Mouse (Mus musculus) embryo, embryonic 11.5 days (tissue): ENCODE data around the gene 1110008L16Rik.
"Not testable (repeated sequence)": the region's sequence is repeated elsewhere in the genome, so short reads cannot be mapped to it uniquely, and the experiment has no call there.

Experiments
- DNase-seq: peaks from one replicate; pipeline ENCODE4 v3.0.0-alpha.2; 2012; ENCODE audit warnings: low read depth, low spot score

Gene 1110008L16Rik

DNA sequence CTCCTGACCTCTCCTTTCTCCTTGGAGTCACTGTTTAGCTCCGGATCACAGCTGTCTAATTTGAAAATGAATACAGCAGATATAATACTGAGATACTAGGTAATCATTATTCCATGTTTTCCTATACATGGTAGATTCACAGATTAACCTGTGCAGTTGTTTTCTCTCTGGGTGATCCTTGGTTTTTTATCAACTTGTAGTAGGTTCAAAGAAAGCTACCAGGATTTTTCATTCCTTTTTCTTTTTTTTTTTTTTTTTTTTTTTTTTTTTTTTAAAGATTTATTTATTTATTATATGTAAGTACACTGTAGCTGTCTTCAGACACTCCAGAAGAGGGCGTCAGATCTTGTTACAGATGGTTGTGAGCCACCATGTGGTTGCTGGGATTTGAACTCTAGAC lies 39.1 kb downstream of the 1110008L16Rik start:
- DNase-seq = not testable (repeated sequence)

DNA sequence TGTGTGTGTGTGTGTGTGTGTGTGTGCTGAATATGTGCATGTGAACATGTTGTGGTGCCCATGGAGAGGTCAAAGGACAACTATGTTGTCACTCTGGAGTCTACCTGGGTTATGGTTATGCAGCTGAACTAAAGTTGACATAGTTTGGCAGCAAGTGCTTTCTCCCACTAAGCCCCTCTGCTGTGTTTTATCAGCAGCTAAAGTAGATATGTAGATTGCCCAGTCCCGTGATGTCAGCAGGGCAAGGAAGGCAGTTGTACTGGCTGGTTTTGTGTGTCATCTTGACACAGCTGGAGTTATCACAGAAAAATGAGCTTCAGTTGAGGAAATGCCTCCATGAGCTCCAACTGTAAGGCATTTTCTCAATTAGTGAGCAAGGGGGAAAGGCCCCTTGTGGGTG lies 43.7 kb downstream of the 1110008L16Rik start:
- DNase-seq = not testable (repeated sequence)

DNA sequence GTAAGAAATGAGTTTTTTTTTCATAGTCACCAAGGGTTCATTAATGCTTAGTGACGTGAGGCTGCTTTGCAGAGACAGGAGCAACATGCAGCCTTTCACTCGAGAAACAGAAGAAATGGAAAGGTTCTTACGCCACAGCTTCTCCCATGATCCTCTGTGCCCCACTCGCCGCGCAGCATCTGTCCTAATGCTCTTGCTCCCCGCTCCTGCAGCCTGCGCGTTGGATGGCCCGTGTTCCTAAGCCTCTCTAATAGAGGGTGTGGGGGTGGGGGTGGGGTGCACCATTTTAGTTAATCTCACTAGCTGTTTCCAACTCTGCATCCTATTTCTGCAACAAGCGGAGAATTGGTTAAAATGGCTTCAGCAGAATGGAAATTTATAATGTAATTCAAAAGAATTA lies 44.6 kb downstream of the 1110008L16Rik start:
- no peak for DNase-seq

- DNase-seq = no peak
Measured at GRCm38 (mm10) chr12:55344583-55344982, 45.2 kb downstream of the 1110008L16Rik start.

DNA sequence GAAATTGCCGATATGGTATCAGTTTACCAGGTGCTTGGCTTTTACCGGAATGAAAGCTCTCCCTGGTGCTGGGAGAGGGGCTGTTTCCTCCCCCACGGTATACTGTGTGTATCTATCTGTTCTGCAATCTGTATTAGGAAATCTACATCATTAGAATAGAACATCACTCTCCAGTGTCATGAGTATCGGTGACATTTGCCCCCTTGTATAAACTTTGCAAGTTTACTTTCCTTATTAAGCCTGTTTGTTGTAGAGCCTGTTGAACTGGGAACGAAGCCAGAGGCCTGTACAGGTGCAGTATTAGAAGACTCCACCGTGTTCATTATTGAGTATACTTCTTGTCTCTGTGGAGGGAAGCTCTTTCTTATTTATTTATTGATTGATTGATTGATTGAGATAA lies 54.0 kb downstream of the 1110008L16Rik start:
- DNase-seq = no peak

GRCm38 (mm10) chr12:55354904-55355303 lies 55.5 kb downstream of the 1110008L16Rik start:
- DNase-seq = peak; percentile 17

DNA sequence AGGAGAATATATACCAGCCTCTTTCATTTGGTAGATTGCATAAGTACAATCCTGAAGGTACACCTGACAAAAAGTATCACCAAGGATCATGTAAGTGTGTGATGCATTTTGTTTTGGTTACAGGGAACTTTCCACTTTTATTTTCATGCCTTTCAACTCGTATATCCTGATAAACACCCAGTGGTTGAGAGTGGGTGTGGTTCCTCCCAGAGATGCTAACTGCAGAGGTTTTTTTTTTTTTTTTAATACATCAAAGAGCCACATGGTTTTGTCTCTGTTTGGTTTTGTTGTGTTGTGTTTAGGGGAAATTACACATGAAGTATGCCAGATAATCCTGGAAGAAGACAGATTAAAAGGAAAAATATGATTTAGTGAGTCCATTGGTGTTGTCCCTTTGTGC lies 57.9 kb downstream of the 1110008L16Rik start:
- DNase-seq = no peak

DNA sequence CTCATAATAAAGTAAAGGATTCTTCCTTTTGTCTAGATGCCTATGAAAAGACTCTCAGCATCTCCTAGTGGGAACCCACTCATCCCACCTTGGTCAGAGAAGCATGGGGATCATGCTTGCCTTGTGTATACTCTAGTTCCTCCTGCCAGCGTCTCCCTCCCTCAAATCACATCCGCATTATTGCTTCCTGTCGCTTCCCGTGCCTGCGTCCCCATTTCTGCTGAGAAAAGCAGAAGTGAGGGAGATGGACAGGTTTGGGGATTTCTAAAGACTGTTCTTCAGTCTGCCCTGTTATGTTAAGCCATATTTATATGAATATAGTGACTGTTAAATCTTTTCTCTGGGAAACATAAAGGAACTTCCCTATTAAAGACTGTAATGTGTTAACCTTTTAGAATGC lies 61.6 kb downstream of the 1110008L16Rik start:
- no peak for DNase-seq

GRCm38 (mm10) chr12:55365083-55365482 lies 65.7 kb downstream of the 1110008L16Rik start:
- no peak for DNase-seq

GRCm38 (mm10) chr12:55372424-55373055 lies 73.2 kb downstream of the 1110008L16Rik start:
- DNase-seq = no peak

- no peak for DNase-seq
Measured at GRCm38 (mm10) chr12:55376956-55377609, 77.7 kb downstream of the 1110008L16Rik start.

DNA sequence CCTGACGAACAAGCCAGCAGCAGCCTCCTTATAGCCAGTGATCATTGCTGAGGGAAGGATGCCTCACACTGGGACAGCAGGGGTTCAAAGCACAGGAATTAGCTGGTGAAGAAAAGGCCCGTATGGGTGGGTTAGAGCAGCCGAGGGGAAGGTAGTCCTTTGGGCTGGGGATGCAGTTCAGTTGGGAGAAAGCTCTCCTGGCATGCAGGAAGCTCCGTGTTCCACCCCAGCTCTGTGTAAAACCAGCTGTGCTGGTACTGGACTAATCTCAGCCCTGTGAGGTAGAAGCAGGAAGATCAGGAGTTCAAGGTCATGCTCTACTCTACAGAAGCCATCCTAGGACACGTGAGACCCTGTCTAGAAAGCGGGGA lies 78.2 kb downstream of the 1110008L16Rik start:
- no peak for DNase-seq

DNA sequence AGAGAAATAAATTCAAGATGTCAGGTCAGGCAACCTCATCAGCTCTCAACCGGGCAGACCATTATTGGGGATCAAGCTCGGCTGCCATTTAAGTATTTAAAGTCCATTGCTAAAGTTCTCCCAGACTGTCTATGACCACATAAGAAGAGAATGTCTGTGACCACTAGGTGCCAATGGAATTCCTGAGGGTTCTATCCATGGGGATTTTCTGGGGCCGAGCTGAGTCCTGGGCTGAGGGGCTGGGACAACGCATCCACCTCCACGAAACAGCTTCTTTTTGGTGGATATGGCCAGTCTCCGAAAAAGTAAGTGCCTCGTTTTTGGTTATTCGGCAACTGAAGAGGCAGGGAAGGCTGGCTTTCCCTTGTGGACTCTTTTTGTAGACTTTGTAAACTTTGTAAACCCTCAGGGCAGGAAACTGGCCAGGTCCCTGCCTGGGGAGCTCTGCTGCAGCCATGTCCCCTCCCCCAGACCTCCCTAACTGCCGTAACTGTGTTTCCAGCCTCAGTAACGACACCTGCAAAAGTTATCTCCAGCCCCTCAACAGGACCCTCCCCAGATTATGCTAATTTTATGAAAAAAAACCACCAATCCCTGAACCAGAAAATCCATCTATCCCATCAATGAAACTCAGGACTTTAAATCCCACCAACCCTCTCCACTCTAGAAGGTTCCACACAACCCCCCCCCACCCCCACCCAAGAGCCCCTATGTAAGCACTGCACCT lies 84.8 kb downstream of the 1110008L16Rik start, which contains the start of gene Psma6:
Gene Psma6, plus strand, starts transcription at position 200 of the 727 bp plus-strand sequence.
- DNase-seq = no peak

DNA sequence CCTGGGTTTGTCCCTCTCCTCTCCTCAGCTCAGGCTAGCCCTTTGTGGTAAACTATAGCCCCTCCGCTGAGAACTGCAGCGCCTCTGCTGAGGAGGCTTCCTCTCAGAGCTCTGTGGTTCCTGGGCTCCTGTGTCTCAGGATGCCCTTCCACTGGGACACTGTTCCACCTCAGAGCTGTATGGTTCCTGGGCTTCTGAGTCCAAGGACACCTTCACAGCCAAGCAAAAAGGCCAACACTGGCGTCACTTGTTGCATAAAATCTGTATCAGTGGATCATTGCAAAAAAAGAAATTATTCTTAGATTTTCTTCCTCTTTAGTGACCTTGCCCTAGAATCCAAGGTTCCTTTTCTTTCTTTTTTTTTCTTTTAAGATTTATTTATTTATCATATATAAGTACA lies 85.4 kb downstream of the 1110008L16Rik start:
- DNase-seq = no peak

DNA sequence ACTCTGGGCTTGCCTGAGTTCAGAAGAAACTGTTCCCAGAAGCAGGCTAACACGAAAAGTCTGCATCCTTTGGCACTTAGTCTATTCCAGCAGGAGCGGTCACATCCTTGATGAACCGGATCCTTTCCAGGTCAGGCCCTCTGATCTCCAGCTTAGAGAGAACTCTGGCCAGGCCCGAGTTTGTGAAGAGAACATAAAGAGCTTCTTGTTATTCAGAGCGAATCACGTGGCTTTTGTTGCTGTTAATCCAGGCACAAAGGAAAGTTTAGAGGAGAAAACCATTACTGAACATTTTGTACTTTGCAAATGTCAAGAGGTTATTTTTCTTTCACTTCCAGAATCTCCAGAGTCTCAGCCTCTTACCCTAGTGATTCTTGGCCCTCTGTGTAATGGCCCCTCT lies 86.6 kb downstream of the 1110008L16Rik start:
- no peak for DNase-seq

- no peak for DNase-seq
Measured at GRCm38 (mm10) chr12:55386456-55386855, 87.1 kb downstream of the 1110008L16Rik start.

DNA sequence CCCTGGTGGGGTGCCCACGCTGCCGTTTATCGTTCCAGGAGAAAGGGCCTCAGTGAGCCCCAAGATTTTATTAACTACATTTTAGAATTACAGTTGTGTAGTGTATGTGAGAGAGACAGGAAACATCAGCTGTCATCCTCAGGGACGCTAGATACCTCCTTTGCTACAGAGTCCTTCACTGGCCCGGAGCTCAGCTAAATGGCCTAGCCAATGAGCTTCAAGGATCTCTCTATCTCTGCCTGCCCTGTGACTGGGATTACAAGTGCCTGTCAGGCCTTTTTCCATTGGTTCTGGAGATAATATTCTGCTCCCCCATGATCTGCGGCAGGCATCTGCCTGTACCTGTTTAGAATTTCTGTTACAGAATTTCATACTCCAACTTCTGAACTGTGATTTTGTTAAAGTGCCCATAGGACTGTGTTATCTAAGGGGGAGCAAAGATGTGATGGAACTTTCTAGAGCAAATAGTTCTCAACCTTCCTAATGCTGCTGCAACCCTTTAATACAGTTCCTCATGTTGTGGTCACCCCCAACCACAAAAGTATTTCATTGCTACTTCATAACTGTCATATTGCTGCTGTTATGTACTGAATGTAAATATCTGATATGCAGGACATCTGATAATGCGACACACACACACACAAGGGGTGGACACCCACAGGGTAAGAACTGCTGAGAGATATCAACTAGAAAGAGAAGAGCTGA lies 87.9 kb downstream of the 1110008L16Rik start:
- no peak for DNase-seq

- DNase-seq = no peak
Measured at GRCm38 (mm10) chr12:55387788-55388465, 88.5 kb downstream of the 1110008L16Rik start.

DNA sequence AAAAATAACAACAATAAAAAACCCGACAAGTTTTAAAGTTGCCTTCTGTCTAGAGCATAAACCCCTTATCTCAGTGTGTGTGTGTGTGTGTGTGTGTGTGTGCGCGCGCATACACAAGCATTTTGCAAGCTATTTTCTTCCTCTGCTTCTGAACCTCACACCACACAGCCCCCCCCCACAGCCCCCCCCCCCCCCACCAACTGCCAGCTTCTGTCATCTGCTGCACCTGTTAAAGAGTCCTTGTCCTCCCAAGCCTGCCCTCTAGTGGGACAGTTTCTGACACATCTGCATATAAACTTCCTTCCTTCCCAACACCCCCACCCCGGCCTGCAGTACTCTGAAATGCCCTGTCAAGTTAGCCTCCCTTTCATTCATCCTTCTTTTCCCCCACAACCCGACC lies 89.1 kb downstream of the 1110008L16Rik start:
- no peak for DNase-seq

GRCm38 (mm10) chr12:55389132-55390081 lies 90.0 kb downstream of the 1110008L16Rik start:
- DNase-seq = no peak
